Mouse (Mus musculus) kidney, postnatal 0 days (tissue): ENCODE measurements at regions not wholly inside any gene's neighbourhood (a gene's known extent, or its start where the extent isn't known, plus 50 kb on each side); places are given as distances from the start of the nearest gene placed in this dataset.
A peak's percentile ranks its signal among the peaks of the same experiment; 100 is the strongest.

Experiments used
- ATAC-seq: fragments of 200-750 bp; cut with Nextera tagmentation; replicated peaks from 2 replicates; pipeline ENCODE4 v1.8.0; 2017; ENCODE audit warnings: low read depth, moderate number of reproducible peaks, moderate TSS enrichment, moderate library complexity; ENCODE audit not compliant: low FRiP score
- DNase-seq: peaks from one replicate; pipeline ENCODE4 v3.0.0-alpha.2; 2016; ENCODE audit warnings: low spot score
- H3K27ac ChIP-seq: fragments of 300-500 bp; sonication (generic); 2 replicates; pipeline ENCODE4 v1.5.1; 2014; ENCODE audit warnings: mild to moderate bottlenecking
- H3K27me3 ChIP-seq: fragments of 300-500 bp; sonication (generic); 2 replicates; pipeline ENCODE4 v1.6.1; 2014; ENCODE audit warnings: low read length, mixed read lengths; ENCODE audit not compliant: insufficient read depth
- H3K36me3 ChIP-seq: fragments of 300-500 bp; sonication (generic); 2 replicates; pipeline ENCODE4 v1.6.1; 2014; ENCODE audit warnings: low read length, mixed read lengths; ENCODE audit not compliant: insufficient read depth
- H3K4me1 ChIP-seq: fragments of 300-500 bp; sonication (generic); replicated peaks from 2 replicates; pipeline ENCODE4 v1.6.1; 2014; ENCODE audit warnings: antibody characterized with exemption, low read length, mixed read lengths; ENCODE audit not compliant: insufficient read depth
- H3K4me2 ChIP-seq: fragments of 300-500 bp; sonication (generic); 2 replicates; pipeline ENCODE4 v1.6.1; 2014; ENCODE audit warnings: mild to moderate bottlenecking, low read length, moderate library complexity, mixed read lengths
- H3K4me3 ChIP-seq: fragments of 300-500 bp; sonication (generic); replicated peaks from 2 replicates; pipeline ENCODE4 v1.5.1; 2014; ENCODE audit warnings: low read depth, low read length
- H3K9ac ChIP-seq: fragments of 300-500 bp; sonication (generic); 2 replicates; pipeline ENCODE4 v1.6.1; 2014; ENCODE audit warnings: low read depth, low read length
- H3K9me3 ChIP-seq: fragments of 300-500 bp; sonication (generic); replicated peaks from 2 replicates; pipeline ENCODE4 v1.6.1; 2016; ENCODE audit warnings: low read length, inconsistent platforms, mixed read lengths
- CTCF ChIP-seq: IDR thresholded peaks from 2 replicates; pipeline ENCODE4 v1.5.1; 2016; ENCODE audit warnings: antibody characterized with exemption, low read depth, mild to moderate bottlenecking, moderate library complexity
- WGBS: fragments of 180-500 bp; shearing (Covaris S2); extraction: QIAGEN DNeasy Blood & Tissue Kit; methylation state at CpG from one replicate; pipeline ENCODE4 v1.1.7; 2014; 5-methylcytosine and 5-hydroxymethylcytosine counted together

DNA sequence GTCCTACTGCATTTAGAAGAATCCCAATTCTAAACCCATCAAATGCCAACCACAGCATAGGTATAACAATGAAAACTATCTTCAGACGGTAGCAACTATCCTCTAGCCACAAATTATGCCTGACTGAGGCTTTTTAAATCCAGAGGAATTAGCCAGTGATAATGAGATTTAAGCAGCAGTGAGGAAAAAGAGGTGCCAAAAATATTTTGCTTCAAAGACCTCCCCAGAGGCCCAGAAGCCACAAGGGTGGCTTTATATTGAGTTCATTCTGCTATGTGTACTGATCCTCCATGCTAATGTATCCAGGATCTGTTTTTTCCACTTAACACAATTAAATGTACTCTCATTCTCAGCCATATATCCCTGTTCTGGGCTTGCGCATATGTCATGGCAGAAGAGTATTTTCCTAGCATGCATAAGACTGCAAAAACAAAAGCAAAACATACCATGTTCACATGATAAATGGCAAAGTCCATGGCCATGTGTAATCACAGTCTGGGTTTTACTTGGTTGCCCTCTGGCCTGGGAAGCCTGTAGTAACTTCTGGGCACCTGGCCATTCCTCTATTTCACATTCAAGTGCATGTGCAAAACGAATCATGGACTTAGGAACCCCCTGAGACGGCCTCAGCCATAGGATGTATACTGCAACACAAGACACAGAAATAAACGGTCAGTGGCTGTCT, 113.6 kb upstream of the Tsc22d2 start:
- ATAC-seq (no peak), DNase-seq (no peak)
- Histone ChIP-seq H3K9me3 (no peaks in the 10 kb centered on the region), H3K36me3 (no peaks in the 10 kb centered on the region), H3K9ac (no peak overlapping the region), H3K27ac (no peak overlapping the region), H3K4me2 (no peak overlapping the region), H3K27me3 (no peaks in the 10 kb centered on the region), H3K4me1 (no peaks in the 10 kb centered on the region; the same call in 1 of the 2 replicates), H3K4me3 (no peak overlapping the region)
- 67% methylated on average over 5 of the region's 5 CpGs for WGBS
- no peak for TF ChIP-seq CTCF

DNA sequence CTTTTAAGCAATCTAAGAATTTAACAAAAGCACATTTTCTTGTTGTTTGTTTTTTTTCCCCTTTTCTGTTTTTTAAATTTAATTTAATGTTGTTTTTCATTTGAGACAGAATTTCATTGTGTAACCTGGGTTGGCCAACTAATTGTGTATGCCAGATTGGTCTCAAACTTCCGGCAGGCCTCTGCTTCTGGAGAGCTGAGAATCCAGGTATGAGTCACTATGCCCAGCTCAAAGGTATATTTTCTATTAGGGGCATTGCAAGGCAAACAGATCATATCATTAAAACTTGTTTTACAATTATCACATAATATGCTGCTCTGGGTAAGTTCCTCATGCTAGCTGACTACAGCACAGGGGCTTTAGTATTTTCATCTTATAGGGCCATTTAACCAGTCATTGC, 112.2 kb upstream of the Tsc22d2 start:
- Histone ChIP-seq H3K9ac (no peak overlapping the region), H3K4me3 (no peak overlapping the region), H3K27ac (no peak overlapping the region), H3K4me2 (no peak overlapping the region), H3K4me1 (no peaks in the 10 kb centered on the region; the same call in 1 of the 2 replicates), H3K36me3 (no peaks in the 10 kb centered on the region), H3K9me3 (no peaks in the 10 kb centered on the region), H3K27me3 (no peaks in the 10 kb centered on the region)
- ATAC-seq (no peak), DNase-seq (no peak)
- TF ChIP-seq CTCF, result no peak
- WGBS, result 85% methylated on average over 1 of the region's 1 CpGs

DNA sequence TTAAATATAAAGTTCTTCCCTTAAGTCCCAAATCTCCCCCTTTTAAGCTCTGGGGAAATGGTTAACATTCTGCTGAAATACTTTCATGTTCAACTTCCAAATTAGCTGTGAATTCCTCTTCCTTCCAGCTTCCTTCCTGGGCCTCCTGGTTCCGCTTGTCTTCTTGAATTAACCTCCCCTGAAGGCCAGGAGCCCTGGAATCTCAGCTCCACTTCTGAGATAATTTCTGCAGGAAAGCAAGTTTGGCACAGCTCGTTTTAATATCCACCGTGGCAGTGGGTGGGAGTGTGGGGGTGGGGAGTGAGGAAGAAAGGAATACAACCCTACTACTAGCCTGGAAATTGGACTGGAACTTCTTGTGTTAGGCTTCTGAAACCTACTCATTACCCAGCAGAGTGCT, 110.8 kb upstream of the Tsc22d2 start:
- H3K4me2 ChIP-seq, result no peak overlapping the region
- WGBS, result 26% methylated on average over 3 of the region's 3 CpGs
- no peaks in the 10 kb centered on the region for H3K9me3 ChIP-seq
- ATAC-seq (no peak), DNase-seq (no peak)
- no peak overlapping the region for H3K27ac ChIP-seq
- H3K9ac ChIP-seq, result no peak overlapping the region
- no peaks in the 10 kb centered on the region for H3K36me3 ChIP-seq
- H3K4me3 ChIP-seq, result no peak overlapping the region
- no peaks in the 10 kb centered on the region for H3K27me3 ChIP-seq
- H3K4me1 ChIP-seq, result no peaks in the 10 kb centered on the region; the same call in 1 of the 2 replicates
- no peak for TF ChIP-seq CTCF

DNA sequence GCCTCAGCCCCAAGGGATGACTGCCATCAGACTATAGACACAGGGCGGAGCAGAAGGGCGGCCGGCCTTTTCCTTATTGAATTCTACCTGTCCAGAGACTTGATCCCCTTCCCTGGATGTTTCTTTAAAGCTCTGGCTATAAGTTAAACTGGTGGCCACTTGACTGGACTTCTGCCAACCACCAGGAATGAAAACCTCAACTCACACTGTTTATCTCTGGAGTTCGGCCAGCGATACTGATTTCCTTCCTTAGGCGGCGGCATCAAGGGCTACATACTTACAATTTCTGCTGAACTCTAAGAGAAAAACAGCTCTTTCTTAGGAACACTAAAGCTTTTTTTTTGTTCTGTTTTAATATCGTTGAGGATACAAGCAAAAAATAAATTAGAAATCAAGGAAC, 104.9 kb upstream of the Tsc22d2 start:
- Histone ChIP-seq H3K27ac (no peak overlapping the region), H3K4me3 (no peak overlapping the region), H3K36me3 (no peaks in the 10 kb centered on the region), H3K4me1 (no peaks in the 10 kb centered on the region; the same call in 1 of the 2 replicates), H3K9ac (no peak overlapping the region), H3K27me3 (no peaks in the 10 kb centered on the region), H3K4me2 (no peak overlapping the region), H3K9me3 (no peaks in the 10 kb centered on the region)
- TF ChIP-seq CTCF, result no peak
- ATAC-seq (no peak), DNase-seq (peak; percentile 29)
- 50% methylated on average over 8 of the region's 8 CpGs for WGBS

DNA sequence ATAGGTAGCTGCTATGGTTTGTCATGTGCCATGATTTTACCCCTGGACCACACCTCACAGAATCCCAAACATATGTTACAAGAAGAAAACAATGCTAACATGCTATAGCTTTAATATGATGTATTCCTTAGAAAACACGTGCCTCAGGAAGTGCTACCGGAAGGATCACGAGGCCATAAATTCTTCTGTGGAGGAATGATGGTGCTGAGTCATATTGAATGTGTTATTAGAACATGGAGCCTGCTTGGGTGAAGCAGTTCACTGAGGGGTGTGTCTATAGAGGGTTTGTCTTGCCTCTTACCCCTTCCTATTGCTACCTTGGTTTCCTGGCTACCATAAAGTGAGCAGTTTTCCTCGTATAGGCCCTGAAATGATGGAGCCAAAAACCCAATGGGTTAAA, 104.1 kb upstream of the Tsc22d2 start:
- WGBS, result 64% methylated on average over 4 of the region's 4 CpGs

DNA sequence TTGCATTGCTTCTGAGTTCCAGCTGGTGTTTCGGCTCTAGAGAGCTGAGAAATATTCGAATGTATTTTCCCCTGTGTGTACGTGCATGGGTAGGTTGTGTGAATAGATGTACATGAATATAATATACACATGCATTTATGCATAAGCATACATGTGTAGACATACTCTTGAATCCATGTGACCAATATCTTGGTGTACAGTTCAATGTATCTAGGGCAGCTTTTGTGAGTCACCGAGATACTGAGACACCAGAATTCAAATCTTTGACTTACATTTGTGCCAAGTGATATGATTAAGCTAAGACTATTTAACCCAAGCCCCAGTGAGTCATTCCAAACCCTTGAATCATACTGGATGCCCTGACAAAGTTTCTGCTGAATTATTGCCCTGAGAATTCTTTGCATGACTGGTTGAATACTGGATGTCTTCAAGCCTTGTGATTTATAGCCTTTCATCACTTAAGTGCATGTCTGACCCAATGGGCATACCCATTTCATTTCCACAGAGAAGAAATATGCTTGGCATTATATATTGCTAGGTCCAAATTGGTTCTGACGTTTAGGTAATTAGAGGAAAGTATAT, 103.3 kb upstream of the Tsc22d2 start:
- H3K27me3 ChIP-seq, result no peaks in the 10 kb centered on the region
- WGBS, result 89% methylated on average over 5 of the region's 5 CpGs
- H3K4me2 ChIP-seq, result no peak overlapping the region
- DNase-seq, result no peak
- no peak overlapping the region for H3K9ac ChIP-seq
- no peak overlapping the region for H3K27ac ChIP-seq
- H3K4me1 ChIP-seq, result no peaks in the 10 kb centered on the region; the same call in 1 of the 2 replicates
- H3K4me3 ChIP-seq, result no peak overlapping the region
- no peaks in the 10 kb centered on the region for H3K36me3 ChIP-seq
- no peaks in the 10 kb centered on the region for H3K9me3 ChIP-seq
- ATAC-seq, result no peak
- TF ChIP-seq CTCF, result no peak

More for the DNA sequence above, 104.1 kb upstream of the Tsc22d2 start:
- Histone ChIP-seq H3K9ac (no peak overlapping the region), H3K4me3 (no peak overlapping the region), H3K4me1 (no peaks in the 10 kb centered on the region; the same call in 1 of the 2 replicates), H3K36me3 (no peaks in the 10 kb centered on the region), H3K27me3 (no peaks in the 10 kb centered on the region), H3K27ac (no peak overlapping the region), H3K9me3 (no peaks in the 10 kb centered on the region), H3K4me2 (no peak overlapping the region)
- TF ChIP-seq CTCF, result no peak
- ATAC-seq, result no peak
- DNase-seq, result no peak
